Mouse (Mus musculus): ENCODE data around the gene Chrm5. TPM values are rescaled to one million over a fixed set of nuclear protein-coding genes. Genes with fewer than 3 reads are reported as not detected.
"Not testable (repeated sequence)": the region's sequence is repeated elsewhere in the genome, so short reads cannot be mapped to it uniquely, and the experiment has no call there.

The Chrm5 gene
- polyA plus RNA-seq, 1 experiment, result 0.13 TPM

DNA sequence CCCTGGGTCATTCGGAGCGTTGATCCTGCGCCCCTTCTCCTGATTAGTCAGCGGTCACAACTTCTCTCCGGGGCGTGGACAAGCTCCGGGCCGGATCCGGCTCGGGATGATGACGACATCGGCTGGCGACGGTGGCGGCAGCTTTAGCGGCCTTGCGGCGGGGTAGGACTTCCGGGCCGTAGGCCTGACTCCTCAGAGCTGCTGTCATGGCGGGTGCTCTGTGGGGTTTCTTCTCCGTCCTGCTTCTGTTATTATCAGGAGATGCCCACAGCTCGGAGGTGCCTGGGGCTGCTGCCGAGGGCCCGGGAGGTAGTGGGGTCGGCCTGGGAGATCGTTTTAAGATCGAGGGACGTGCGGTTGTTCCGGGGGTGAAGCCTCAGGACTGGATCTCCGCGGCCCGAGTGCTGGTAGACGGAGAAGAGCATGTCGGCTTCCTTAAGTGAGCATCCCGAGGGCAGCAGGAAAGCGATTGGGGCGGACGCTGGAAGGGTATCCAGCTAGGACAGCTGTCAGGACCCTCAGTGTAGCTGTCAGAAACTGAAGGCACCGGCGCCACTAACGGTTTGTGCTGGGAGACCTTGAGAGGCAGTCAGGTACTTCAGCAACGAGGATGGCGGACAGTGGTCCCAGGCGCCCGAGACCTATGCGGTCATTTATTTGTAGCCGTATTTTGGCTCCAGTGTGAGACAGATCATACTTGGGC lies 25.6 kb downstream of the Chrm5 start, which contains the start of gene Emc7:
Gene Emc7, plus strand, starts transcription at position 136 of the 703 bp plus-strand sequence.
- TF ChIP-seq CTCF (IDR thresholded peaks at IDR 0.05; ENCODE audit: extremely low read depth, insufficient read depth, low read length) (no peak), POLR2A (IDR thresholded peaks at IDR 0.05; ENCODE audit: extremely low read depth, insufficient read depth, low read length) (peak; percentile 90)

DNA sequence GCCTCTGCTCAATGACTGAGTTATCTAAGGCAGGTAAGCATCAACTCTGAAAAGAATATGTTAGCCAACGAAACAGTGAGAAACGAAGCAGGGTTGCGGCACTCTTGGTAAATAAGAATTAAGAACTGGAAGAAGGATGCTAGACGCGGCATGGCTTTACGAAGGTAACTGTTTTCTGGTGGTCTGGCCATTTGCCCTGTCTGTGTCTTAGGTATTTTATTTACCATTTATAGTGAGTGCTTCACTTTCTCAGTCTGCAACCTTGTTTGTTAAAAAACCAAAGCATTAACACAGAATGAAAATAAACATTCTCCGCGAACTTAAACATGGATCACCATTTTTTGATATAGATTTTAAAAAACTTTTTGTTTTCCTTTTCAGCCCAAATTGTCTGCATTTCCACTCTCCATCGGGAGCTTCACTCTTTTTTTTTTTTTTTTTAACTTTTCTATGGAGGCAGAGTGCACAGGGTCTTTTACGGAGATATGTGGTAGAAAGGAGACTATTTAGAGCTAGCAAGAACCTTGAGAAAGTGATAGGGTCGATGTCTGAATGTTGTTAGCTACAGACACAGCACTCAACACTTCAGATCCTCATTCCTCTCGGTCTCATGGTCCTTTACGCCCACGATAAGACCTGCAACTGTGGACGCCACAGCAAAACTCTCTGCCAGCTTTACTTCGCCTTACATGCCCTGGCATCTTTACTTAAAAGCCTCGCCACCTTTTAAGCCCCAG lies 26.3 kb downstream of the Chrm5 start:
- H3K27ac ChIP-seq (ENCODE audit: insufficient read depth, low read length), result peak overlapping the region; percentile 49; the same call in 1 of the 2 replicates
- peak overlapping the region; percentile 87 for H3K4me3 ChIP-seq (ENCODE audit: insufficient read depth, low read length)
- H3K4me1 ChIP-seq (ENCODE audit: control insufficient read depth, insufficient read depth, low read length), result no peaks in the 10 kb centered on the region
- TF ChIP-seq POLR2A (IDR thresholded peaks at IDR 0.05; ENCODE audit: extremely low read depth, insufficient read depth, low read length), result no peak
- TF ChIP-seq CTCF (IDR thresholded peaks at IDR 0.05; ENCODE audit: extremely low read depth, insufficient read depth, low read length), result no peak

More for the DNA sequence above, 25.6 kb downstream of the Chrm5 start, which contains the start of gene Emc7:
- Histone ChIP-seq H3K4me3 (ENCODE audit: insufficient read depth, low read length) (peak within 1 kb of the TSS; percentile 87), H3K4me1 (ENCODE audit: control insufficient read depth, insufficient read depth, low read length) (no peaks in the 10 kb centered on the region), H3K27ac (ENCODE audit: insufficient read depth, low read length) (peak within 1 kb of the TSS; percentile 54)

- H3K4me3 ChIP-seq (ENCODE audit: insufficient read depth, low read length); H3K27ac ChIP-seq (ENCODE audit: insufficient read depth, low read length); H3K4me1 ChIP-seq (ENCODE audit: control insufficient read depth, insufficient read depth, low read length): not testable (repeated sequence)
Measured at GRCm38 (mm10) chr2:112452513-112452912, 28.1 kb downstream of the Chrm5 start.

- Histone ChIP-seq H3K27ac (ENCODE audit: insufficient read depth, low read length) (no peak overlapping the region), H3K4me1 (ENCODE audit: control insufficient read depth, insufficient read depth, low read length) (no peaks in the 10 kb centered on the region), H3K4me3 (ENCODE audit: insufficient read depth, low read length) (no peak overlapping the region)
- TF ChIP-seq POLR2A (IDR thresholded peaks at IDR 0.05; ENCODE audit: extremely low read depth, insufficient read depth, low read length) (no peak), CTCF (IDR thresholded peaks at IDR 0.05; ENCODE audit: extremely low read depth, insufficient read depth, low read length) (peak; percentile 31; the same call in 1 of the 2 replicates)
Measured at GRCm38 (mm10) chr2:112449597-112450296, 30.8 kb downstream of the Chrm5 start.

GRCm38 (mm10) chr2:112448510-112449059 lies 32.0 kb downstream of the Chrm5 start:
- no peak overlapping the region for H3K4me3 ChIP-seq (ENCODE audit: insufficient read depth, low read length)
- no peak overlapping the region for H3K27ac ChIP-seq (ENCODE audit: insufficient read depth, low read length)
- H3K4me1 ChIP-seq (ENCODE audit: control insufficient read depth, insufficient read depth, low read length), result no peaks in the 10 kb centered on the region
- no peak for TF ChIP-seq POLR2A (IDR thresholded peaks at IDR 0.05; ENCODE audit: extremely low read depth, insufficient read depth, low read length)
- no peak for TF ChIP-seq CTCF (IDR thresholded peaks at IDR 0.05; ENCODE audit: extremely low read depth, insufficient read depth, low read length)

DNA sequence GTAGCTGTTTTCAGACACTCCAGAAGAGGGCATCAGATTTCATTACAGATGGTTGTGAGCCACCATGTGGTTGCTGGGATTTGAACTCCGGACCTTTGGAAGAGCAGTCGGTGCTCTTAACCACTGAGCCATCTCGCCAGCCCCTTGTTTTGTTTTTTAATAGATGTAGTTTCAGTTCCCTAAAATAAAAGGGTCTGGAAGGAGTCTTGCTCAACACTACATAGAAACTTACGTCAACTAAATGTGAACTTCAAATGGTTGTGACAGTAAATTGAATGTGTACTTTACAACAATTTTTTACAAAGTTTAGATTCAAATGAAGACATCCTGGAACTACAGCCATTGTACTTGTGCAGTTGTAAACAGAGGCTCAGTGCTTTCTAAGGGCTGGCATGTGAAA lies 32.5 kb downstream of the Chrm5 start:
- H3K4me1 ChIP-seq (ENCODE audit: control insufficient read depth, insufficient read depth, low read length); H3K4me3 ChIP-seq (ENCODE audit: insufficient read depth, low read length): not testable (repeated sequence)

DNA sequence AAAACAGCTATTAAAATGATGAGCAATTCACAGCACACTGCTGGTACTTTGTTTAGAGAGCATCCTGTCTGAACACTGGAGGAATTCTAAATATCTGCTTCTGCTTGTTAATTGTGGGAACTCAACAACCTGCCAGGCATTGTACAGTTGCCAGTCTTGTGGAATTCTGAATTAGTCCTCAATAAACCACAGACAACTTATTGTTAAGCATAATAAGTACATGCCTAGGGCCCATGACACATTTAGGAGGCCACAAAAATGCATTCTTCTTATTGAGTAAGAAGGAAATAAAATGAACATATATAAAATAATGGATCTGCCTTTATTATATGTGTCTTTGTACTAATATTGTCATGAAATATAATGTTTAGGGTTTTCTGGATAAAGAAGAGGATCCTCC lies 35.1 kb downstream of the Chrm5 start:
- Histone ChIP-seq H3K4me1 (ENCODE audit: control insufficient read depth, insufficient read depth, low read length) (no peaks in the 10 kb centered on the region; the same call in 1 of the 2 replicates), H3K27ac (ENCODE audit: insufficient read depth, low read length) (no peak overlapping the region), H3K4me3 (ENCODE audit: insufficient read depth, low read length) (no peak overlapping the region)
- TF ChIP-seq POLR2A (IDR thresholded peaks at IDR 0.05; ENCODE audit: extremely low read depth, insufficient read depth, low read length) (no peak), CTCF (IDR thresholded peaks at IDR 0.05; ENCODE audit: extremely low read depth, insufficient read depth, low read length) (no peak)

More for the DNA sequence above, 32.5 kb downstream of the Chrm5 start:
- H3K27ac ChIP-seq (ENCODE audit: insufficient read depth, low read length), result not testable (repeated sequence)

DNA sequence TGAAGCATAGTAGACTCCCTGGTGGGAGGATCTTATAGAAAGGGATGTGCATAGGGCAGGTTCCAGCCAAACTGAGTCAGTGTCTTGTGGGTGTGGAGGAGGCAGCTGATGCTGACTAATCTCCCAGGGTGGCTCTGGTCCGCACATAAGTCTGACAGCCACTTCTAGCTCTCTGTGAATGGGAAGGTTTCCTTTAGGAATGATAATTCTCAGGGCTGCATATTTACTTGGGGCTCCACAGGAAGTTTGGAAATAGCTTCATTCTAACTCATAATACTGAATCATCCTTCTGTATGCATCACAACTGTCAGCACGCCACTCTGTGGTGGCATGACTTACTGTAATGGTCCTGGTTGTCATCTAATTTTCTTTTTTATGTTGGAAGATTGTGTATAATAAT lies 37.1 kb downstream of the Chrm5 start:
- no peak overlapping the region for H3K4me3 ChIP-seq (ENCODE audit: insufficient read depth, low read length)
- TF ChIP-seq CTCF (IDR thresholded peaks at IDR 0.05; ENCODE audit: extremely low read depth, insufficient read depth, low read length) (no peak), POLR2A (IDR thresholded peaks at IDR 0.05; ENCODE audit: extremely low read depth, insufficient read depth, low read length) (no peak)
- no peaks in the 10 kb centered on the region; the same call in 1 of the 2 replicates for H3K4me1 ChIP-seq (ENCODE audit: control insufficient read depth, insufficient read depth, low read length)
- H3K27ac ChIP-seq (ENCODE audit: insufficient read depth, low read length), result no peak overlapping the region

GRCm38 (mm10) chr2:112437589-112437988 lies 43.0 kb downstream of the Chrm5 start:
- H3K27ac ChIP-seq (ENCODE audit: insufficient read depth, low read length), result no peak overlapping the region
- no peak overlapping the region for H3K4me3 ChIP-seq (ENCODE audit: insufficient read depth, low read length)
- H3K4me1 ChIP-seq (ENCODE audit: control insufficient read depth, insufficient read depth, low read length), result no peaks in the 10 kb centered on the region
- TF ChIP-seq CTCF (IDR thresholded peaks at IDR 0.05; ENCODE audit: extremely low read depth, insufficient read depth, low read length) (no peak), POLR2A (IDR thresholded peaks at IDR 0.05; ENCODE audit: extremely low read depth, insufficient read depth, low read length) (no peak)

Data from cortical plate, adult 2 months (tissue).